Mouse (Mus musculus): ENCODE results near the gene Gprin1.

Gprin1 gene

GRCm38 (mm10) chr13:54749864-54750411 lies at the start of gene Gprin1:
TSS of gene Gprin1 (minus strand) at chr13:54749874.
- DNase-seq (ENCODE audit: inconsistent age in 2 of 2, low spot score in 1 of 2) = peak in 1 of 2 experiments; percentile 55

GRCm38 (mm10) chr13:54798740-54799139 lies 49.1 kb upstream of the Gprin1 start:
- no peak for DNase-seq (ENCODE audit: inconsistent age in 2 of 2, low spot score in 1 of 2)

- no peak for DNase-seq (ENCODE audit: inconsistent age in 2 of 2, low spot score in 1 of 2)
Measured at GRCm38 (mm10) chr13:54797861-54798643, 48.4 kb upstream of the Gprin1 start.

- peak in 1 of 2 experiments; percentile 72 for DNase-seq (ENCODE audit: inconsistent age in 2 of 2, low spot score in 1 of 2)
Measured at GRCm38 (mm10) chr13:54797356-54797755, 47.7 kb upstream of the Gprin1 start.

- DNase-seq (ENCODE audit: inconsistent age in 2 of 2, low spot score in 1 of 2) = no peak
Measured at GRCm38 (mm10) chr13:54794843-54795242, 45.2 kb upstream of the Gprin1 start.

- no peak for DNase-seq (ENCODE audit: inconsistent age in 2 of 2, low spot score in 1 of 2)
Measured at GRCm38 (mm10) chr13:54794002-54794577, 44.4 kb upstream of the Gprin1 start.

GRCm38 (mm10) chr13:54792259-54793230 lies 42.9 kb upstream of the Gprin1 start:
- no peak for DNase-seq (ENCODE audit: inconsistent age in 2 of 2, low spot score in 1 of 2)

GRCm38 (mm10) chr13:54789561-54790397 lies 40.1 kb upstream of the Gprin1 start:
- peak; percentile 78 to 87 for DNase-seq (ENCODE audit: inconsistent age in 2 of 2, low spot score in 1 of 2)

GRCm38 (mm10) chr13:54788740-54789560 lies 39.3 kb upstream of the Gprin1 start, which contains the start of gene Tspan17:
TSS of gene Tspan17 (plus strand) at chr13:54789377.
- peak; percentile 99 to 100 for DNase-seq (ENCODE audit: inconsistent age in 2 of 2, low spot score in 1 of 2)

- DNase-seq (ENCODE audit: inconsistent age in 2 of 2, low spot score in 1 of 2) = peak in 1 of 2 experiments; percentile 51
Measured at GRCm38 (mm10) chr13:54787591-54787990, 37.9 kb upstream of the Gprin1 start.

GRCm38 (mm10) chr13:54783698-54784097 lies 34.0 kb upstream of the Gprin1 start, which contains the start of gene Eif4e1b:
TSS of gene Eif4e1b (plus strand) at chr13:54783998.
- no peak for DNase-seq (ENCODE audit: inconsistent age in 2 of 2, low spot score in 1 of 2)

- no peak for DNase-seq (ENCODE audit: inconsistent age in 2 of 2, low spot score in 1 of 2)
Measured at GRCm38 (mm10) chr13:54783235-54783634, 33.6 kb upstream of the Gprin1 start.

- no peak for DNase-seq (ENCODE audit: inconsistent age in 2 of 2, low spot score in 1 of 2)
Measured at GRCm38 (mm10) chr13:54781086-54781485, 31.4 kb upstream of the Gprin1 start.

GRCm38 (mm10) chr13:54780592-54780991 lies 30.9 kb upstream of the Gprin1 start:
- peak in 1 of 2 experiments; percentile 54 for DNase-seq (ENCODE audit: inconsistent age in 2 of 2, low spot score in 1 of 2)

GRCm38 (mm10) chr13:54767012-54767411 lies 17.3 kb upstream of the Gprin1 start:
- no peak for DNase-seq (ENCODE audit: inconsistent age in 2 of 2, low spot score in 1 of 2)

- DNase-seq (ENCODE audit: inconsistent age in 2 of 2, low spot score in 1 of 2) = peak; percentile 67 to 83
Measured at GRCm38 (mm10) chr13:54766192-54766768, 16.6 kb upstream of the Gprin1 start, which contains the start of gene Sncb. TSS of gene Sncb (minus strand) at chr13:54766595.

- DNase-seq (ENCODE audit: inconsistent age in 2 of 2, low spot score in 1 of 2) = no peak
Measured at GRCm38 (mm10) chr13:54765281-54766191, 15.9 kb upstream of the Gprin1 start.

- DNase-seq (ENCODE audit: inconsistent age in 2 of 2, low spot score in 1 of 2) = no peak
Measured at GRCm38 (mm10) chr13:54760906-54761305, 11.2 kb upstream of the Gprin1 start.

All from adrenal gland, adult (tissue).